Mouse (Mus musculus) brain, embryonic 14.5 days (tissue): ENCODE measurements around the gene C1qtnf5. TPM values are rescaled to one million over a fixed set of nuclear protein-coding genes. Genes with fewer than 3 reads are reported as not detected.

Source experiments
- DNase-seq: peaks from one replicate; pipeline ENCODE4 v3.0.0-alpha.2; 2011; ENCODE audit warnings: low read depth
- CTCF ChIP-seq: fragments of 200-500 bp; IDR thresholded peaks from 2 replicates; pipeline ENCODE4 v1.5.1; 2012; ENCODE audit warnings: inconsistent platforms, mild to moderate bottlenecking, moderate library complexity, borderline replicate concordance; ENCODE audit not compliant: insufficient read depth, insufficient read length; ENCODE audit errors: extremely low read depth
- POLR2A ChIP-seq: fragments of 200-500 bp; IDR thresholded peaks from 2 replicates; pipeline ENCODE4 v1.6.1; 2012; ENCODE audit warnings: mild to moderate bottlenecking, inconsistent platforms, borderline replicate concordance; ENCODE audit not compliant: poor library complexity, insufficient read depth, insufficient read length, severe bottlenecking; ENCODE audit errors: extremely low read depth
- polyA plus RNA-seq: library from polyadenylated mRNA; depleted of rRNA; stranded (reverse); fragments of >200 nt; gene quantifications from 2 replicates; pipeline ENCODE4 v1.2.3, GENCODE M21; 2012

The C1qtnf5 gene
- polyA plus RNA-seq, 1 experiment = 6.8 TPM

- no peak for DNase-seq
- TF ChIP-seq POLR2A (no peak), CTCF (no peak)
Measured at GRCm38 (mm10) chr9:44081581-44081980, 25.5 kb upstream of the C1qtnf5 start.

GRCm38 (mm10) chr9:44082266-44082665, 24.8 kb upstream of the C1qtnf5 start:
- TF ChIP-seq CTCF = no peak
- DNase-seq = no peak

- peak; percentile 56 for DNase-seq
- no peak for TF ChIP-seq CTCF
- no peak for TF ChIP-seq POLR2A
Measured at GRCm38 (mm10) chr9:44083392-44084121, 23.5 kb upstream of the C1qtnf5 start.

GRCm38 (mm10) chr9:44084236-44084635, 22.8 kb upstream of the C1qtnf5 start:
- TF ChIP-seq POLR2A (no peak), CTCF (no peak)
- DNase-seq = no peak

- TF ChIP-seq POLR2A (peak; percentile 47; the same call in 1 of the 2 replicates), CTCF (no peak)
- peak; percentile 83 for DNase-seq
Measured at GRCm38 (mm10) chr9:44084659-44085229, 22.3 kb upstream of the C1qtnf5 start.

- no peak for TF ChIP-seq CTCF
- DNase-seq = no peak
Measured at GRCm38 (mm10) chr9:44085276-44085675, 21.8 kb upstream of the C1qtnf5 start.

GRCm38 (mm10) chr9:44085741-44086665, 21.0 kb upstream of the C1qtnf5 start:
- no peak for TF ChIP-seq CTCF
- TF ChIP-seq POLR2A = no peak
- no peak for DNase-seq

- DNase-seq = no peak
- TF ChIP-seq POLR2A (no peak), CTCF (no peak)
Measured at GRCm38 (mm10) chr9:44086960-44087359, 20.1 kb upstream of the C1qtnf5 start.

- DNase-seq = no peak
- TF ChIP-seq CTCF (no peak), POLR2A (no peak)
Measured at GRCm38 (mm10) chr9:44087761-44088455, 19.1 kb upstream of the C1qtnf5 start.

- no peak for DNase-seq
- TF ChIP-seq POLR2A = no peak
- TF ChIP-seq CTCF = no peak
Measured at GRCm38 (mm10) chr9:44088877-44089608, 18.0 kb upstream of the C1qtnf5 start.
